Mouse (Mus musculus): ENCODE measurements around the gene Rnase10. TPM values are rescaled to one million over a fixed set of nuclear protein-coding genes. Genes with fewer than 3 reads are reported as not detected.

Gene Rnase10
- total and polyA plus RNA-seq, 2 experiments from 2014 or later = not detected

GRCm38 (mm10) chr14:51017256-51017655 lies 9.7 kb downstream of the Rnase10 start:
- 82% methylated on average over 3 of the region's 3 CpGs for WGBS
- ATAC-seq (ENCODE audit: low FRiP score) (no peak), DNase-seq (ENCODE audit: low spot score) (no peak)
- Histone ChIP-seq H3K9ac (replicated peaks; ENCODE audit: low read length, poor library complexity, severe bottlenecking) (no peak overlapping the region), H3K4me3 (ENCODE audit: low read depth, low read length) (no peak overlapping the region), H3K9me3 (ENCODE audit: low read length) (no peaks in the 10 kb centered on the region), H3K27ac (ENCODE audit: low read depth, low read length) (no peak overlapping the region), H3K27me3 (ENCODE audit: insufficient read depth, low read length) (no peaks in the 10 kb centered on the region), H3K4me1 (ENCODE audit: insufficient read depth, low read length) (no peaks in the 10 kb centered on the region), H3K4me2 (ENCODE audit: low read depth, low read length, poor library complexity, severe bottlenecking) (no peak overlapping the region), H3K36me3 (ENCODE audit: insufficient read depth, low read length) (no peaks in the 10 kb centered on the region)
- TF ChIP-seq CTCF (IDR thresholded peaks at IDR 0.05) = no peak

- no peaks in the 10 kb centered on the region for H3K4me1 ChIP-seq (ENCODE audit: insufficient read depth, low read length)
- no peak overlapping the region for H3K9ac ChIP-seq (replicated peaks; ENCODE audit: low read length, poor library complexity, severe bottlenecking)
- H3K9me3 ChIP-seq (ENCODE audit: low read length) = no peaks in the 10 kb centered on the region
- H3K36me3 ChIP-seq (ENCODE audit: insufficient read depth, low read length) = no peaks in the 10 kb centered on the region
- ATAC-seq (ENCODE audit: low FRiP score) = no peak
- 89% methylated on average over 4 of the region's 4 CpGs for WGBS
- no peak overlapping the region for H3K4me3 ChIP-seq (ENCODE audit: low read depth, low read length)
- H3K4me2 ChIP-seq (ENCODE audit: low read depth, low read length, poor library complexity, severe bottlenecking) = no peak overlapping the region
- no peak overlapping the region for H3K27ac ChIP-seq (ENCODE audit: low read depth, low read length)
- no peaks in the 10 kb centered on the region for H3K27me3 ChIP-seq (ENCODE audit: insufficient read depth, low read length)
- TF ChIP-seq CTCF (IDR thresholded peaks at IDR 0.05) = no peak
- no peak for DNase-seq (ENCODE audit: low spot score)
Measured at GRCm38 (mm10) chr14:51023457-51023856, 15.9 kb downstream of the Rnase10 start.

GRCm38 (mm10) chr14:51024820-51025219 lies 17.3 kb downstream of the Rnase10 start:
- ATAC-seq (ENCODE audit: low FRiP score) (no peak), DNase-seq (ENCODE audit: low spot score) (no peak)
- Histone ChIP-seq H3K27ac (ENCODE audit: low read depth, low read length) (no peak overlapping the region), H3K4me1 (ENCODE audit: insufficient read depth, low read length) (no peaks in the 10 kb centered on the region), H3K9ac (replicated peaks; ENCODE audit: low read length, poor library complexity, severe bottlenecking) (no peak overlapping the region), H3K27me3 (ENCODE audit: insufficient read depth, low read length) (no peaks in the 10 kb centered on the region), H3K36me3 (ENCODE audit: insufficient read depth, low read length) (no peaks in the 10 kb centered on the region), H3K4me3 (ENCODE audit: low read depth, low read length) (no peak overlapping the region), H3K4me2 (ENCODE audit: low read depth, low read length, poor library complexity, severe bottlenecking) (no peak overlapping the region), H3K9me3 (ENCODE audit: low read length) (no peaks in the 10 kb centered on the region)
- WGBS = 92% methylated on average over 1 of the region's 1 CpGs
- no peak for TF ChIP-seq CTCF (IDR thresholded peaks at IDR 0.05)

- 39% methylated on average over 5 of the region's 5 CpGs for WGBS
- peak; percentile 84 for TF ChIP-seq CTCF (IDR thresholded peaks at IDR 0.05)
- Histone ChIP-seq H3K36me3 (ENCODE audit: insufficient read depth, low read length) (no peaks in the 10 kb centered on the region), H3K4me3 (ENCODE audit: low read depth, low read length) (no peak overlapping the region), H3K9me3 (ENCODE audit: low read length) (no peaks in the 10 kb centered on the region), H3K9ac (replicated peaks; ENCODE audit: low read length, poor library complexity, severe bottlenecking) (no peak overlapping the region), H3K27ac (ENCODE audit: low read depth, low read length) (no peak overlapping the region), H3K27me3 (ENCODE audit: insufficient read depth, low read length) (no peaks in the 10 kb centered on the region), H3K4me2 (ENCODE audit: low read depth, low read length, poor library complexity, severe bottlenecking) (no peak overlapping the region), H3K4me1 (ENCODE audit: insufficient read depth, low read length) (no peaks in the 10 kb centered on the region)
- no peak; the same call in 1 of the 2 replicates for ATAC-seq (ENCODE audit: low FRiP score)
- DNase-seq (ENCODE audit: low spot score) = peak; percentile 83
Measured at GRCm38 (mm10) chr14:51026391-51027133, 19.0 kb downstream of the Rnase10 start.

- H3K27me3 ChIP-seq (ENCODE audit: insufficient read depth, low read length) = no peaks in the 10 kb centered on the region
- no peak overlapping the region for H3K4me3 ChIP-seq (ENCODE audit: low read depth, low read length)
- H3K27ac ChIP-seq (ENCODE audit: low read depth, low read length) = no peak overlapping the region
- DNase-seq (ENCODE audit: low spot score) = no peak
- H3K4me1 ChIP-seq (ENCODE audit: insufficient read depth, low read length) = no peaks in the 10 kb centered on the region
- no peak for TF ChIP-seq CTCF (IDR thresholded peaks at IDR 0.05)
- H3K9ac ChIP-seq (replicated peaks; ENCODE audit: low read length, poor library complexity, severe bottlenecking) = no peak overlapping the region
- H3K9me3 ChIP-seq (ENCODE audit: low read length) = no peaks in the 10 kb centered on the region
- no peak for ATAC-seq (ENCODE audit: low FRiP score)
- no peaks in the 10 kb centered on the region for H3K36me3 ChIP-seq (ENCODE audit: insufficient read depth, low read length)
- WGBS = 62% methylated on average over 3 of the region's 3 CpGs
- no peak overlapping the region for H3K4me2 ChIP-seq (ENCODE audit: low read depth, low read length, poor library complexity, severe bottlenecking)
Measured at GRCm38 (mm10) chr14:51027387-51028155, 20.0 kb downstream of the Rnase10 start.

GRCm38 (mm10) chr14:51035206-51035605 lies 27.7 kb downstream of the Rnase10 start:
- no peak overlapping the region for H3K4me3 ChIP-seq (ENCODE audit: low read depth, low read length)
- no peaks in the 10 kb centered on the region for H3K4me1 ChIP-seq (ENCODE audit: insufficient read depth, low read length)
- no peaks in the 10 kb centered on the region for H3K36me3 ChIP-seq (ENCODE audit: insufficient read depth, low read length)
- DNase-seq (ENCODE audit: low spot score) (no peak), ATAC-seq (ENCODE audit: low FRiP score) (no peak)
- WGBS = 15% methylated on average over 1 of the region's 1 CpGs
- no peak for TF ChIP-seq CTCF (IDR thresholded peaks at IDR 0.05)
- no peak overlapping the region for H3K27ac ChIP-seq (ENCODE audit: low read depth, low read length)
- H3K9ac ChIP-seq (replicated peaks; ENCODE audit: low read length, poor library complexity, severe bottlenecking) = no peak overlapping the region
- no peaks in the 10 kb centered on the region for H3K27me3 ChIP-seq (ENCODE audit: insufficient read depth, low read length)
- no peaks in the 10 kb centered on the region for H3K9me3 ChIP-seq (ENCODE audit: low read length)
- no peak overlapping the region for H3K4me2 ChIP-seq (ENCODE audit: low read depth, low read length, poor library complexity, severe bottlenecking)
